In genomic region chr8:9174865-9175565, GRCm38 (mm10) we compare ENCODE assay signal across 10 mouse cellular contexts.
DNase-seq lines count a peak whose midpoint lies in the region; ATAC-seq lines count a peak whose summit lies in the region.
"Had no signal": no experiment of that assay in that cellular context is flagged by ENCODE, and none has a peak within 500 bp of the region (broad histone marks: within the 10 kb centered on the region; RNA-seq: fewer than 3 reads in every experiment).

No protein-coding gene starts in this region.

- H3K4me3 ChIP-seq in liver, embryonic 11.5 days (ENCODE audit: low read depth, low read length), result no peak overlapping the region
- H3K4me3 ChIP-seq in embryonic facial prominence, embryonic 11.5 days (ENCODE audit: low read depth, low read length), result no peak overlapping the region
- no peak overlapping the region for H3K4me3 ChIP-seq in hindbrain, embryonic 14.5 days (replicated peaks; ENCODE audit: low read length)
- H3K4me3 ChIP-seq: embryonic facial prominence, embryonic 13.5 days had no signal

- ATAC-seq in liver, embryonic 11.5 days (replicated peaks; ENCODE audit: low FRiP score), result no peak
- ATAC-seq in embryonic facial prominence, embryonic 11.5 days (replicated peaks; ENCODE audit: insufficient number of reproducible peaks, low FRiP score, low TSS enrichment, low read depth), result no peak
- ATAC-seq in hindbrain, embryonic 14.5 days (ENCODE audit: low FRiP score), result no peak
- no peak for ATAC-seq in activated CD4-positive, CD25-positive, alpha-beta regulatory T cell, adult 4 months

- no peak overlapping the region for H3K9ac ChIP-seq in liver, embryonic 11.5 days (ENCODE audit: low read depth, low read length)
- H3K9ac ChIP-seq in embryonic facial prominence, embryonic 11.5 days (replicated peaks; ENCODE audit: low read length), result no peak overlapping the region
- no peak overlapping the region for H3K9ac ChIP-seq in hindbrain, embryonic 14.5 days
- H3K9ac ChIP-seq: embryonic facial prominence, embryonic 13.5 days had no signal

- no peaks in the 10 kb centered on the region for H3K27me3 ChIP-seq in liver, embryonic 11.5 days (replicated peaks; ENCODE audit: control insufficient read depth, insufficient read depth, low read length)
- H3K27me3 ChIP-seq in embryonic facial prominence, embryonic 11.5 days (ENCODE audit: control insufficient read depth, insufficient read depth, low read length), result no peaks in the 10 kb centered on the region
- H3K27me3 ChIP-seq in hindbrain, embryonic 14.5 days (ENCODE audit: control insufficient read depth, insufficient read depth, low read length), result peaks cover 6% of the 10 kb centered on the region; the same call in 1 of the 2 replicates
- H3K27me3 ChIP-seq: embryonic facial prominence, embryonic 13.5 days had no signal

- DNase-seq in liver, result peak; percentile 56
- no peak for DNase-seq in liver, embryonic 11.5 days (ENCODE audit: low spot score)
- peak; percentile 21 for DNase-seq in adrenal gland, adult 2 months
- DNase-seq in embryonic facial prominence, embryonic 11.5 days (ENCODE audit: low spot score), result peak; percentile 91
- peak; percentile 92 for DNase-seq in hindbrain, embryonic 14.5 days (ENCODE audit: low spot score)
- DNase-seq in left cerebral cortex, postnatal 4 days, result peak; percentile 75
- DNase-seq in right cerebral cortex, adult 18-20 months, result peak; percentile 64

- no peak overlapping the region for H3K4me2 ChIP-seq in liver, embryonic 11.5 days
- H3K4me2 ChIP-seq in embryonic facial prominence, embryonic 11.5 days (ENCODE audit: low read depth, low read length), result no peak overlapping the region
- H3K4me2 ChIP-seq in hindbrain, embryonic 14.5 days (replicated peaks), result no peak overlapping the region
- H3K4me2 ChIP-seq: embryonic facial prominence, embryonic 13.5 days had no signal

- no peaks in the 10 kb centered on the region for H3K36me3 ChIP-seq in liver, embryonic 11.5 days (ENCODE audit: control insufficient read depth, insufficient read depth, low read length)
- H3K36me3 ChIP-seq in embryonic facial prominence, embryonic 11.5 days (replicated peaks; ENCODE audit: control insufficient read depth, insufficient read depth, low read depth, low read length), result no peaks in the 10 kb centered on the region
- no peaks in the 10 kb centered on the region for H3K36me3 ChIP-seq in hindbrain, embryonic 14.5 days (replicated peaks; ENCODE audit: control insufficient read depth, insufficient read depth)
- H3K36me3 ChIP-seq: embryonic facial prominence, embryonic 13.5 days had no signal

- no peaks in the 10 kb centered on the region for H3K9me3 ChIP-seq in liver, embryonic 11.5 days (ENCODE audit: control insufficient read depth, low read length)
- no peaks in the 10 kb centered on the region for H3K9me3 ChIP-seq in embryonic facial prominence, embryonic 11.5 days (replicated peaks; ENCODE audit: control insufficient read depth, low read length)
- H3K9me3 ChIP-seq in hindbrain, embryonic 14.5 days (ENCODE audit: control insufficient read depth, low read length), result no peaks in the 10 kb centered on the region
- H3K9me3 ChIP-seq: embryonic facial prominence, embryonic 13.5 days had no signal

- intact Hi-C loops in left cerebral cortex, postnatal 4 days (cut with DNase I), result loop anchor here (10.0 kb wide), 1 partner anchor 180 kb away; no protein-coding TSS in a partner anchor

- no peak overlapping the region for H3K27ac ChIP-seq in liver, embryonic 11.5 days (ENCODE audit: low read depth, low read length)
- no peak overlapping the region for H3K27ac ChIP-seq in embryonic facial prominence, embryonic 11.5 days (replicated peaks; ENCODE audit: low read depth, low read length)
- no peak overlapping the region for H3K27ac ChIP-seq in hindbrain, embryonic 14.5 days
- H3K27ac ChIP-seq: embryonic facial prominence, embryonic 13.5 days; macrophage had no signal

- WGBS in liver, embryonic 11.5 days, result 36% methylated on average over 9 of the region's 9 CpGs
- 24% methylated on average over 9 of the region's 9 CpGs for WGBS in embryonic facial prominence, embryonic 11.5 days
- 23% methylated on average over 9 of the region's 9 CpGs for WGBS in hindbrain, embryonic 14.5 days

- no peaks in the 10 kb centered on the region for H3K4me1 ChIP-seq in liver, embryonic 11.5 days (replicated peaks; ENCODE audit: control insufficient read depth, insufficient read depth, low read length)
- no peaks in the 10 kb centered on the region for H3K4me1 ChIP-seq in embryonic facial prominence, embryonic 11.5 days (ENCODE audit: control insufficient read depth, insufficient read depth, low read length)
- H3K4me1 ChIP-seq in hindbrain, embryonic 14.5 days (replicated peaks; ENCODE audit: control insufficient read depth, insufficient read depth, low read length), result 0 out of 2 replicates have a peak, but pooled peaks cover 3% of the 10 kb centered on the region
- H3K4me1 ChIP-seq: embryonic facial prominence, embryonic 13.5 days had no signal
